Mouse (Mus musculus): ENCODE results near the gene Ifnar1. TPM values are rescaled to one million over a fixed set of nuclear protein-coding genes. Genes with fewer than 3 reads are reported as not detected.

Gene Ifnar1
- polyA plus RNA-seq, 1 experiment: 12.4 TPM

DNA sequence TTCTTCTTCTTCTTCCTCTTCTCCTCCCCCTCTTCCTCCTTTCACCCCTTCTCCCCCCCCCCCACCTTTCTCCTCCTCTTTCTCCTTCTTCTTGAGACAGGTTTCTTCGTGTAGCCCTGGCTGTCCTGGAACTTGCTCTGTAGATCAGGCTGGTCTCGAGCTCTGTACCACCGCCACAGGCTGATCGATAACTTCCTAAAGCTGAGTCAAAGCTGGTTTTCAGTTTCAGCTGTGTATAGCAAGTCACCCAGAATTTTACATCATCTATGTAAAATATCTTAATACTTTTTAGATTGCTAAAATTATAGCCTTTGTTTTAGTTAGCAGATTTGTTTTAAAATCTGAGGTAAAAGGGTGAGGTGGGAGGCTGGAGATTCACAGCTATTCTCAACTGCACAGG, 40.2 kb upstream of the Ifnar1 start:
- Histone ChIP-seq H3K4me1 (ENCODE audit: control insufficient read depth, insufficient read depth, insufficient read length, low read length) (peaks cover 43% of the 10 kb centered on the region; the same call in 1 of the 2 replicates), H3K4me3 (ENCODE audit: low read depth, low read length) (no peak overlapping the region), H3K36me3 (ENCODE audit: control insufficient read depth, insufficient read depth, low read length) (no peaks in the 10 kb centered on the region), H3K27me3 (ENCODE audit: control insufficient read depth, insufficient read depth, low read length) (no peaks in the 10 kb centered on the region), H3K27ac (ENCODE audit: insufficient read depth, low read depth, low read length) (no peak overlapping the region)
- TF ChIP-seq CTCF (IDR thresholded peaks at IDR 0.05; ENCODE audit: extremely low read depth, insufficient read length, insufficient replicate concordance, low read depth, low read length) (no peak), POLR2A (IDR thresholded peaks at IDR 0.05; ENCODE audit: low read depth, low read length) (no peak)
- WGBS: 80% methylated on average over 4 of the region's 4 CpGs

- 67% methylated on average over 5 of the region's 5 CpGs for WGBS
- H3K4me1 ChIP-seq (ENCODE audit: control insufficient read depth, insufficient read depth, insufficient read length, low read length): peaks cover 43% of the 10 kb centered on the region; the same call in 1 of the 2 replicates
- no peaks in the 10 kb centered on the region for H3K36me3 ChIP-seq (ENCODE audit: control insufficient read depth, insufficient read depth, low read length)
- H3K27ac ChIP-seq (ENCODE audit: insufficient read depth, low read depth, low read length): no peak overlapping the region
- TF ChIP-seq CTCF (IDR thresholded peaks at IDR 0.05; ENCODE audit: extremely low read depth, insufficient read length, insufficient replicate concordance, low read depth, low read length): no peak
- TF ChIP-seq POLR2A (IDR thresholded peaks at IDR 0.05; ENCODE audit: low read depth, low read length): no peak
- H3K27me3 ChIP-seq (ENCODE audit: control insufficient read depth, insufficient read depth, low read length): no peaks in the 10 kb centered on the region
- no peak overlapping the region for H3K4me3 ChIP-seq (ENCODE audit: low read depth, low read length)
These were observed 39.5 kb upstream of the Ifnar1 start for GRCm38 (mm10) chr16:91445566-91445965.

DNA sequence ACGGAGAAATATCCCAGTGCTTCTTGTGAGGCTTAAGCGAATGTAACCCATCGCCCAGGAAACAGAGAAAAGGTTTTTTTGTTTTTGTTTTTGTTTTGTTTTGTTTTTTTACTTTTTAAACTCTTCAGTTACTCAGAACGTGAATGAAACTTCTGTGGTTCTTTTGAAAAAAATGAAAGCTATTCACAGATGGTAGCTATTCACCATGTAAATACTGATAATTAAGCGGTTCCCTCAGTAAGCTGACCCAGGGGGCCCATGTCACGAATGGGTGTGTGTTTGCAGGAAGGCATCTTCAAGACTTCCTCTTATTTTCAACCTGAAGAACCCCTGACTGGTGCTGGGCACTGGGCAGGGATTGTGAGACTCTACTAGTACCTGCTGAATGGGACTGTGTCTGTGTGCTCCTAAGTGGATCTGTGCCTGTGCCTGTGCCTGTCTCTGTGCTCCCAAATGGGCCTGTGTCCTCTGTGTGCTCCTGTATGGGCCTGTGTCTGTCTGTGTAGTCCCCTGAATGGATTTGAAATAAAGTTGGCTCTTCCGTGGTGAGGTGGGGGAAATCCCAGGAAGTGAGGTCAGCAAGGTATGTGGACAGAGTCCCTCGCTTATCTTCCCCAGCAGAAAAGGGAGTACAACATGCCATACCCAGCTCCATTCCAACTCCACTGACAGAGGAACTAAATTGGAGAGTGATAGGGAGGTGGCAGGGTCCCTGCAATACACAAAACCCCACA, 38.1 kb upstream of the Ifnar1 start:
- no peaks in the 10 kb centered on the region for H3K27me3 ChIP-seq (ENCODE audit: control insufficient read depth, insufficient read depth, low read length)
- peak overlapping the region; percentile 94 for H3K27ac ChIP-seq (ENCODE audit: insufficient read depth, low read depth, low read length)
- H3K4me1 ChIP-seq (ENCODE audit: control insufficient read depth, insufficient read depth, insufficient read length, low read length): peaks cover 39% of the 10 kb centered on the region; the same call in 1 of the 2 replicates
- no peaks in the 10 kb centered on the region for H3K36me3 ChIP-seq (ENCODE audit: control insufficient read depth, insufficient read depth, low read length)
- H3K4me3 ChIP-seq (ENCODE audit: low read depth, low read length): no peak overlapping the region; the same call in 1 of the 2 replicates
- WGBS: 46% methylated on average over 8 of the region's 8 CpGs
- TF ChIP-seq CTCF (IDR thresholded peaks at IDR 0.05; ENCODE audit: extremely low read depth, insufficient read length, insufficient replicate concordance, low read depth, low read length) (no peak), POLR2A (IDR thresholded peaks at IDR 0.05; ENCODE audit: low read depth, low read length) (no peak)

GRCm38 (mm10) chr16:91447512-91447900, 37.5 kb upstream of the Ifnar1 start:
- 18% methylated on average over 6 of the region's 6 CpGs for WGBS
- peak overlapping the region; percentile 94 for H3K27ac ChIP-seq (ENCODE audit: insufficient read depth, low read depth, low read length)
- TF ChIP-seq CTCF (IDR thresholded peaks at IDR 0.05; ENCODE audit: extremely low read depth, insufficient read length, insufficient replicate concordance, low read depth, low read length): no peak
- no peak overlapping the region; the same call in 1 of the 2 replicates for H3K4me3 ChIP-seq (ENCODE audit: low read depth, low read length)
- no peaks in the 10 kb centered on the region for H3K27me3 ChIP-seq (ENCODE audit: control insufficient read depth, insufficient read depth, low read length)
- peaks cover 41% of the 10 kb centered on the region; the same call in 1 of the 2 replicates for H3K4me1 ChIP-seq (ENCODE audit: control insufficient read depth, insufficient read depth, insufficient read length, low read length)
- no peaks in the 10 kb centered on the region for H3K36me3 ChIP-seq (ENCODE audit: control insufficient read depth, insufficient read depth, low read length)

DNA sequence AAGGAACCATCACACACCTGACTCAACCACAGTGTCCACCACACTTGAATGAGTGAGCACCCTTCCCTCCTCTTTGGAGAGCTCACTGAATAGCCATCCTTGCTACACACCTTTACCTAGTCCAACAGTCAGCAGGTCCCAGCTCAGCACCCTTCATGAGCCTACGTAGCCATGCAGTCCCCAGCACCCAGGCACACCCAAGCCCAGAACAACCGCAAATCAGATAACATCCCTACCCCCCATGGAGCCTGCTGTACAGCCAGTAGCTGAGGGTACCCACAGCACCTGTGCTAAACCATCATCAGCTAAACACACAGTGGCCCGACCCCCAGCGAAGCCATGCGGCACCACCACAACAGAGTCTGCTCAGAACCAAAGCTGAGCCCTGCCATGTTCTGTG, 37.0 kb upstream of the Ifnar1 start:
- H3K27ac ChIP-seq (ENCODE audit: insufficient read depth, low read depth, low read length): peak overlapping the region; percentile 94
- H3K4me3 ChIP-seq (ENCODE audit: low read depth, low read length): no peak overlapping the region
- TF ChIP-seq CTCF (IDR thresholded peaks at IDR 0.05; ENCODE audit: extremely low read depth, insufficient read length, insufficient replicate concordance, low read depth, low read length) (no peak), POLR2A (IDR thresholded peaks at IDR 0.05; ENCODE audit: low read depth, low read length) (no peak)
- H3K27me3 ChIP-seq (ENCODE audit: control insufficient read depth, insufficient read depth, low read length): no peaks in the 10 kb centered on the region
- H3K36me3 ChIP-seq (ENCODE audit: control insufficient read depth, insufficient read depth, low read length): no peaks in the 10 kb centered on the region
- H3K4me1 ChIP-seq (ENCODE audit: control insufficient read depth, insufficient read depth, insufficient read length, low read length): peaks cover 42% of the 10 kb centered on the region; the same call in 1 of the 2 replicates
- WGBS: 82% methylated on average over 5 of the region's 5 CpGs

DNA sequence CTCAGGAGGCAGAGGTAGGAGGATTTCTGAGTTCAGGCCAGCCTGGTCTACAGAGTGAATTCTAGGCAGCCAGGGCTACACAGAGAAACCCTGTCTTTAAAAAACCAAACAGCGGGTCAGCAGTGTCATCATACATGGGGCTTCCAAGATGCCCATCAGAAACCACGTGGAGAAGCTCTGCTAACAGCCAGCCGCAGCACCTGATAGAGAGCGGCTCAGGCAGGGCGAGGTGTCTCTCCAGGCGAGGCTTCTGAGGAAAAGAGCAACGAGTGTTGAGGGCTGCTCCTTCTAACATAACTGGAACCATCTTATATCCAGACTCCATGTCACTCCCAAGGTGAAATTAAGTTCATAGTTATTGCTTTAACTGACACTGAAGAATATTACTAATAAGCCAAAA, 36.1 kb upstream of the Ifnar1 start:
- H3K4me3 ChIP-seq (ENCODE audit: low read depth, low read length): no peak overlapping the region
- H3K27me3 ChIP-seq (ENCODE audit: control insufficient read depth, insufficient read depth, low read length): no peaks in the 10 kb centered on the region
- H3K36me3 ChIP-seq (ENCODE audit: control insufficient read depth, insufficient read depth, low read length): no peaks in the 10 kb centered on the region
- peak overlapping the region; percentile 94 for H3K27ac ChIP-seq (ENCODE audit: insufficient read depth, low read depth, low read length)
- WGBS: 77% methylated on average over 7 of the region's 7 CpGs
- peaks cover 42% of the 10 kb centered on the region; the same call in 1 of the 2 replicates for H3K4me1 ChIP-seq (ENCODE audit: control insufficient read depth, insufficient read depth, insufficient read length, low read length)
- TF ChIP-seq POLR2A (IDR thresholded peaks at IDR 0.05; ENCODE audit: low read depth, low read length) (no peak), CTCF (IDR thresholded peaks at IDR 0.05; ENCODE audit: extremely low read depth, insufficient read length, insufficient replicate concordance, low read depth, low read length) (no peak)

DNA sequence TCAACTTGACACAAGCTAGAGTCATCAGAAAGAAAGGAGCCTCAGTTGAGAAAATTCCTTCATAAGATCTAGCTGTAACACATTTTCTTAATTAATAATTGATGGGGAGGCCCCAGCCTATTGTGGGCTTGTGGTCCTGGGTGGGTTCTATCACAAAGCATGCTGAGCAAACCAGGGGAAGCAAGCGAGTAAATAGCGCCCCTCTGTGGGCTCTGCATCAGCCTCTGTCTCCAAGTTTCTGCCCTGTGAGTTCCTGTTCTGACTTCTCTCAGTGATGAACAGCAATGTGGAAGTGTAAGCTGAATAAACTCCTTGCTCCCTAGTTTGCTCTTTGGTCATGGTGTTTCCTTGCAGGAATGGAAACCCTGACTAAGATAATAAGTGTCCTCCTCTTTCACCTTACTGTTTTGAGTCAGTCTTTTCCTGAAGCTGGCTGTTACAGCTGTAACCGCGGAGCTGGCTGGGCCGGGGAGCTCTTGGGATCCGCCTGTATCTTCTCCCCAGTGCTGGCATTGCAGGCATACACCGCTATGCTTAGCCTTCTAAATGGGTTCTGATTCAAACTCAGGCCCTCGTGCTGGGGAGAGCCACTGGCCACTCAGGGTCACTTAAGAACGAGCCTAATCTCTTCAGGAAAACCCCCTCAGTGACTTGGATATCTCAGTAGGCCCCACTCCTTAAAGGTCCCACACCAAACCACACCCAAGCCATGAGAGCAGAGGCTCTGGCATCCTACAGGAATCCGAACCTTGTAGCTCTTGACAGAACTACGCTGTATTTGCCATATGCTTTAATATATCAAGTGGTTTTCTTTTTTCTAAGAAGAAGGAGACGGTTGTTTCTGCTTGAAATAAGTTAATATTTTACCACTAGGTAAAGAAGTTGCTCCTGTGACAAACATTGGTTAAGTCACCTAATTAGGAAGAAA, 34.6 kb upstream of the Ifnar1 start:
- no peaks in the 10 kb centered on the region for H3K27me3 ChIP-seq (ENCODE audit: control insufficient read depth, insufficient read depth, low read length)
- H3K36me3 ChIP-seq (ENCODE audit: control insufficient read depth, insufficient read depth, low read length): no peaks in the 10 kb centered on the region
- peak overlapping the region; percentile 83; the same call in 1 of the 2 replicates for H3K27ac ChIP-seq (ENCODE audit: insufficient read depth, low read depth, low read length)
- no peak for TF ChIP-seq POLR2A (IDR thresholded peaks at IDR 0.05; ENCODE audit: low read depth, low read length)
- TF ChIP-seq CTCF (IDR thresholded peaks at IDR 0.05; ENCODE audit: extremely low read depth, insufficient read length, insufficient replicate concordance, low read depth, low read length): no peak
- no peak overlapping the region for H3K4me3 ChIP-seq (ENCODE audit: low read depth, low read length)
- 80% methylated on average over 12 of the region's 12 CpGs for WGBS
- peaks cover 44% of the 10 kb centered on the region for H3K4me1 ChIP-seq (ENCODE audit: control insufficient read depth, insufficient read depth, insufficient read length, low read length)
